Mouse (Mus musculus) neural tube, embryonic 14.5 days (tissue): ENCODE results near the gene Arhgef1. TPM values are rescaled to one million over a fixed set of nuclear protein-coding genes. Genes with fewer than 3 reads are reported as not detected.
"Not testable (repeated sequence)": the region's sequence is repeated elsewhere in the genome, so short reads cannot be mapped to it uniquely, and the experiment has no call there.

Experiments
- ATAC-seq: fragments of 200-750 bp; cut with Nextera tagmentation; 2 replicates; pipeline ENCODE4 v1.8.0; 2017; ENCODE audit warnings: low read depth, mild to moderate bottlenecking, moderate TSS enrichment, moderate library complexity
- H3K27ac ChIP-seq: fragments of 300-500 bp; sonication (generic); 2 replicates; pipeline ENCODE4 v1.5.1; 2014; ENCODE audit warnings: low read depth, mild to moderate bottlenecking, control low read depth, low read length, moderate library complexity, mixed read lengths
- H3K27me3 ChIP-seq: fragments of 300-500 bp; sonication (generic); 2 replicates; pipeline ENCODE4 v1.6.1; 2014; ENCODE audit warnings: low read length; ENCODE audit not compliant: control insufficient read depth, insufficient read depth
- H3K36me3 ChIP-seq: fragments of 300-500 bp; sonication (generic); 2 replicates; pipeline ENCODE4 v1.6.1; 2014; ENCODE audit warnings: low read length, mixed read lengths; ENCODE audit not compliant: control insufficient read depth, insufficient read depth
- H3K4me1 ChIP-seq: fragments of 300-500 bp; sonication (generic); 2 replicates; pipeline ENCODE4 v1.6.1; 2014; ENCODE audit warnings: low read length; ENCODE audit not compliant: control insufficient read depth, insufficient read depth
- H3K4me2 ChIP-seq: fragments of 300-500 bp; sonication (generic); 2 replicates; pipeline ENCODE4 v1.6.1; 2014; ENCODE audit warnings: mild to moderate bottlenecking, low read depth, low read length, control low read depth
- H3K4me3 ChIP-seq: fragments of 300-500 bp; sonication (generic); 2 replicates; pipeline ENCODE4 v1.5.1; 2014; ENCODE audit warnings: low read depth, low read length, control low read depth, mixed read lengths
- H3K9ac ChIP-seq: fragments of 300-500 bp; sonication (generic); replicated peaks from 2 replicates; pipeline ENCODE4 v1.6.1; 2014; ENCODE audit warnings: low read depth, mild to moderate bottlenecking, control low read depth, low read length, mixed read lengths
- H3K9me3 ChIP-seq: fragments of 300-500 bp; sonication (generic); 2 replicates; pipeline ENCODE4 v1.6.1; 2016; ENCODE audit warnings: low read length; ENCODE audit not compliant: control insufficient read depth
- WGBS: fragments of 180-500 bp; shearing (Covaris S2); extraction: QIAGEN DNeasy Blood & Tissue Kit; methylation state at CpG from one replicate; pipeline ENCODE4 v1.1.7; 2014; 5-methylcytosine and 5-hydroxymethylcytosine counted together
- polyA plus RNA-seq: library from polyadenylated mRNA; unstranded; fragments of >200 nt; fragmentation: Nextera tagmentation; extraction: Ambion mirVana; gene quantifications from 2 replicates; pipeline ENCODE4 v1.2.1, GENCODE M21; 2014

Gene Arhgef1
- polyA plus RNA-seq, 1 experiment from 2014 or later = 71.6 TPM

GRCm38 (mm10) chr7:24887096-24887495 is 15.6 kb upstream of the Arhgef1 start:
- H3K9me3 ChIP-seq = no peaks in the 10 kb centered on the region
- ATAC-seq = no peak
- H3K27ac ChIP-seq = no peak overlapping the region
- H3K36me3 ChIP-seq = peaks cover 37% of the 10 kb centered on the region
- H3K4me3 ChIP-seq = no peak overlapping the region
- peaks cover 18% of the 10 kb centered on the region for H3K4me1 ChIP-seq
- 71% methylated on average over 4 of the region's 4 CpGs for WGBS
- H3K4me2 ChIP-seq = no peak overlapping the region
- no peaks in the 10 kb centered on the region for H3K27me3 ChIP-seq
- H3K9ac ChIP-seq = peak overlapping the region; percentile 21; the same call in 1 of the 2 replicates

- Histone ChIP-seq H3K27ac (no peak overlapping the region), H3K9ac (no peak overlapping the region), H3K4me3 (no peak overlapping the region), H3K4me2 (no peak overlapping the region), H3K36me3 (peaks cover 37% of the 10 kb centered on the region), H3K27me3 (no peaks in the 10 kb centered on the region), H3K9me3 (no peaks in the 10 kb centered on the region), H3K4me1 (peaks cover 18% of the 10 kb centered on the region)
- no peak for ATAC-seq
- WGBS = 81% methylated on average over 6 of the region's 6 CpGs
These were observed 13.1 kb upstream of the Arhgef1 start for GRCm38 (mm10) chr7:24889431-24890220.

- peak; percentile 59 for ATAC-seq
- 28% methylated on average over 10 of the region's 10 CpGs for WGBS
These were observed 12.2 kb upstream of the Arhgef1 start for GRCm38 (mm10) chr7:24890281-24891216.

GRCm38 (mm10) chr7:24891241-24892124 is 11.2 kb upstream of the Arhgef1 start:
- 72% methylated on average over 3 of the region's 3 CpGs for WGBS
- ATAC-seq = no peak
- H3K36me3 ChIP-seq = peaks cover 35% of the 10 kb centered on the region
- H3K9ac ChIP-seq = no peak overlapping the region
- H3K4me2 ChIP-seq = no peak overlapping the region
- no peaks in the 10 kb centered on the region for H3K9me3 ChIP-seq
- no peak overlapping the region for H3K27ac ChIP-seq
- H3K4me3 ChIP-seq = no peak overlapping the region
- no peaks in the 10 kb centered on the region for H3K27me3 ChIP-seq
- H3K4me1 ChIP-seq = 0 out of 2 replicates have a peak, but pooled peaks cover 6% of the 10 kb centered on the region

More at GRCm38 (mm10) chr7:24890281-24891216, 12.2 kb upstream of the Arhgef1 start:
- Histone ChIP-seq H3K9me3 (no peaks in the 10 kb centered on the region), H3K27me3 (no peaks in the 10 kb centered on the region), H3K4me3 (no peak overlapping the region), H3K4me2 (no peak overlapping the region), H3K27ac (no peak overlapping the region), H3K9ac (no peak overlapping the region), H3K36me3 (peaks cover 37% of the 10 kb centered on the region), H3K4me1 (peaks cover 15% of the 10 kb centered on the region)

GRCm38 (mm10) chr7:24892125-24892583 is 10.6 kb upstream of the Arhgef1 start:
- ATAC-seq = no peak
- no peaks in the 10 kb centered on the region for H3K9me3 ChIP-seq
- no peaks in the 10 kb centered on the region for H3K27me3 ChIP-seq
- H3K4me1 ChIP-seq = 0 out of 2 replicates have a peak, but pooled peaks cover under 1% of the 10 kb centered on the region
- H3K27ac ChIP-seq = no peak overlapping the region
- no peak overlapping the region for H3K4me2 ChIP-seq
- no peak overlapping the region for H3K4me3 ChIP-seq
- 68% methylated on average over 2 of the region's 2 CpGs for WGBS
- H3K9ac ChIP-seq = no peak overlapping the region
- peaks cover 28% of the 10 kb centered on the region for H3K36me3 ChIP-seq

GRCm38 (mm10) chr7:24895749-24896148 is 7.0 kb upstream of the Arhgef1 start:
- H3K36me3 ChIP-seq, H3K27ac ChIP-seq, H3K4me2 ChIP-seq, H3K9me3 ChIP-seq, H3K4me3 ChIP-seq, H3K9ac ChIP-seq, H3K27me3 ChIP-seq, H3K4me1 ChIP-seq, ATAC-seq: not testable (repeated sequence)
- WGBS = 86% methylated on average over 2 of the region's 2 CpGs

- 67% methylated on average over 8 of the region's 8 CpGs for WGBS
- Histone ChIP-seq H3K27me3 (no peaks in the 10 kb centered on the region), H3K9me3 (no peaks in the 10 kb centered on the region), H3K36me3 (no peaks in the 10 kb centered on the region; the same call in 1 of the 2 replicates), H3K27ac (no peak overlapping the region), H3K4me1 (no peaks in the 10 kb centered on the region), H3K4me3 (no peak overlapping the region), H3K4me2 (no peak overlapping the region), H3K9ac (no peak overlapping the region)
- ATAC-seq = no peak
These were observed 6.4 kb upstream of the Arhgef1 start for GRCm38 (mm10) chr7:24896269-24896668.

GRCm38 (mm10) chr7:24897224-24897623 is 5.5 kb upstream of the Arhgef1 start, which contains the start of gene Cd79a:
TSS of gene Cd79a (plus strand) at chr7:24897381.
- no peaks in the 10 kb centered on the region for H3K9me3 ChIP-seq
- H3K4me1 ChIP-seq = no peaks in the 10 kb centered on the region
- 79% methylated on average over 12 of the region's 12 CpGs for WGBS
- no peak within 1 kb of the TSS for H3K4me2 ChIP-seq
- no peak within 1 kb of the TSS for H3K4me3 ChIP-seq
- no peaks in the 10 kb centered on the region for H3K27me3 ChIP-seq
- H3K9ac ChIP-seq = no peak within 1 kb of the TSS
- ATAC-seq = no peak
- no peak within 1 kb of the TSS for H3K27ac ChIP-seq
- H3K36me3 ChIP-seq = no peaks in the 10 kb centered on the region
